Comparison of ENCODE assay signal across 8 mouse cellular contexts in the genomic region with DNA sequence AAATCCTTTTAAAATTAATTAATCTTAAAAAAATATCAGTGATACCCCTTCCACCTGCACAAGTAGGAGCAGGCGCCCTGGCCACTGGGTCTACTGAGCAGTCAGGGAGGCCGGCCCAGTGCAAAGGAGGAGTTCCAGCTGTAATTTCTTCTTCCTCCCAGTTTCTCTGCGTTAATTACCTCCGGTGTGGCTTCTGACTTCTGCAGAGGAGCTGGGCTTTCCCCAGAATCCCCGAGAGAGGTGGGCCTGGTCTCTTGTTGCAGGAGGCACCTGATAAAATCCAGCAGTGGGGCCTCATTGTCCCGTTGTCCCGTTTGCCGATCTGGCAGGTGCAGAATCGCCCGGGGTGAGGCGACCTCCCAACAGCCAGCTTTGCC. TPM values are rescaled to one million over a fixed set of nuclear protein-coding genes. Genes with fewer than 3 reads are reported as not detected.
DNase-seq lines count a peak whose midpoint lies in the region; ATAC-seq and TF ChIP-seq lines count a peak whose summit lies in the region.
"Had no signal": no experiment of that assay in that cellular context is flagged by ENCODE, and none has a peak within 500 bp of the region (broad histone marks: within the 10 kb centered on the region; RNA-seq: fewer than 3 reads in every experiment).

No protein-coding gene starts in this region.

- TF ChIP-seq EP300 in liver, postnatal 0 days (IDR thresholded peaks at IDR 0.05; ENCODE audit: low read depth) = no peak

- peak overlapping the region; percentile 22 for H3K4me3 ChIP-seq in forebrain, postnatal 0 days (ENCODE audit: low read depth, low read length)
- H3K4me3 ChIP-seq in liver, postnatal 0 days (ENCODE audit: low read depth, low read length) = no peak overlapping the region

- H3K27ac ChIP-seq in forebrain, postnatal 0 days (ENCODE audit: low read depth, low read length) = peak overlapping the region; percentile 88
- no peak overlapping the region for H3K27ac ChIP-seq in liver, postnatal 0 days (ENCODE audit: low read depth)
- H3K27ac ChIP-seq: macrophage had no signal

- no peak for TF ChIP-seq CTCF in forebrain, postnatal 0 days (IDR thresholded peaks at IDR 0.05; ENCODE audit: low read depth)
- no peak for TF ChIP-seq CTCF in liver, postnatal 0 days (IDR thresholded peaks at IDR 0.05; ENCODE audit: low read depth)

- H3K9ac ChIP-seq in forebrain, postnatal 0 days = peak overlapping the region; percentile 45
- H3K9ac ChIP-seq in liver, postnatal 0 days (replicated peaks) = no peak overlapping the region

- H3K9me3 ChIP-seq in forebrain, postnatal 0 days (ENCODE audit: low read length) = no peaks in the 10 kb centered on the region
- H3K9me3 ChIP-seq in liver, postnatal 0 days (ENCODE audit: low read length) = no peaks in the 10 kb centered on the region

- H3K27me3 ChIP-seq in forebrain, postnatal 0 days (ENCODE audit: insufficient read depth, low read length) = no peaks in the 10 kb centered on the region
- H3K27me3 ChIP-seq in liver, postnatal 0 days (ENCODE audit: insufficient read depth, low read length) = peaks cover 20% of the 10 kb centered on the region; the same call in 1 of the 2 replicates

- 7% methylated on average over 11 of the region's 11 CpGs for WGBS in forebrain, postnatal 0 days
- WGBS in liver, postnatal 0 days (ENCODE audit: insufficient replicate concordance) = 9% methylated on average over 11 of the region's 11 CpGs

- H3K4me2 ChIP-seq in forebrain, postnatal 0 days (ENCODE audit: low read depth) = peak overlapping the region; percentile 49
- peak overlapping the region; percentile 57 for H3K4me2 ChIP-seq in liver, postnatal 0 days (ENCODE audit: low read depth, low read length)

- ATAC-seq in forebrain, postnatal 0 days = no peak
- no peak for ATAC-seq in liver, postnatal 0 days
- no peak for ATAC-seq in frontal cortex, adult (ENCODE audit: low TSS enrichment)
- ATAC-seq in inflammation-experienced regulatory T-cells, adult 6 months = no peak

- DNase-seq in 416B (ENCODE audit: low read depth) = peak; percentile 18
- peak; percentile 39 for DNase-seq in CD4-positive, CD25-positive, alpha-beta regulatory T cell, adult 2 months (ENCODE audit: low read depth, low spot score)
- DNase-seq in forebrain, postnatal 0 days = no peak
- DNase-seq in liver, postnatal 0 days = no peak
- no peak for DNase-seq in frontal cortex, postnatal 25 days (ENCODE audit: low spot score in 2 of 2)

- H3K36me3 ChIP-seq in forebrain, postnatal 0 days (ENCODE audit: insufficient read depth) = no peaks in the 10 kb centered on the region
- H3K36me3 ChIP-seq in liver, postnatal 0 days (replicated peaks; ENCODE audit: insufficient read depth, low read length) = no peaks in the 10 kb centered on the region

- H3K4me1 ChIP-seq in forebrain, postnatal 0 days (ENCODE audit: insufficient read depth) = peaks cover 46% of the 10 kb centered on the region
- peaks cover 6% of the 10 kb centered on the region; the same call in 1 of the 2 replicates for H3K4me1 ChIP-seq in liver, postnatal 0 days (ENCODE audit: insufficient read depth)

RNA-seq across cellular contexts. Expression of a gene that starts 1.9 kb away (rescaled TPM):
- 0.14 and 0.23 TPM in 2 replicates for total RNA-seq in forebrain, postnatal 0 days (2014; rRNA removed)
- 0.08 and 0.18 TPM in 2 replicates for polyA plus RNA-seq in forebrain, postnatal 0 days (2015; fragmentation: Nextera tagmentation; extraction: Ambion mirVana)
- polyA plus RNA-seq in liver, postnatal 0 days (2015; fragmentation: Nextera tagmentation; extraction: Ambion mirVana) = not detected in 2 replicates
- not detected for polyA plus RNA-seq in inflammation-experienced regulatory T-cells, adult 6 months (2017; shearing (Covaris generic))
- polyA plus RNA-seq: macrophage had no signal

Comparison
In these comparisons a context has a peak if more than half of its experiments do, and no peak if none do; other contexts are left out.
1. DNase-seq: peak in 416B (single experiment) and CD4-positive, CD25-positive, alpha-beta regulatory T cell, adult 2 months (single experiment); none in forebrain, postnatal 0 days (single experiment), liver, postnatal 0 days (single experiment) and frontal cortex, postnatal 25 days (0 of 2).